Mouse (Mus musculus) midbrain, embryonic 10.5 days (tissue): Measurements from ENCODE around the gene Entpd3. TPM values are rescaled to one million over a fixed set of nuclear protein-coding genes. Genes with fewer than 3 reads are reported as not detected.

Experiments
- DNase-seq: peaks from one replicate; pipeline ENCODE4 v3.0.0-alpha.2; 2017; ENCODE audit warnings: low spot score
- H3K27ac ChIP-seq: fragments of 300-500 bp; sonication (generic); replicated peaks from 2 replicates; pipeline ENCODE4 v1.5.1; 2016; ENCODE audit warnings: mild to moderate bottlenecking
- H3K27me3 ChIP-seq: fragments of 300-500 bp; sonication (generic); 2 replicates; pipeline ENCODE4 v1.6.1; 2016; ENCODE audit warnings: low read depth, mild to moderate bottlenecking; ENCODE audit not compliant: poor library complexity, severe bottlenecking
- H3K36me3 ChIP-seq: fragments of 300-500 bp; sonication (generic); 2 replicates; pipeline ENCODE4 v1.6.1; 2016; ENCODE audit warnings: mild to moderate bottlenecking, moderate library complexity
- H3K4me1 ChIP-seq: fragments of 300-500 bp; sonication (generic); 2 replicates; pipeline ENCODE4 v1.6.1; 2016
- H3K4me3 ChIP-seq: fragments of 300-500 bp; sonication (generic); 2 replicates; pipeline ENCODE4 v1.5.1; 2016; ENCODE audit warnings: mild to moderate bottlenecking, moderate library complexity
- H3K9me3 ChIP-seq: fragments of 300-500 bp; sonication (generic); replicated peaks from 2 replicates; pipeline ENCODE4 v1.6.1; 2016; ENCODE audit warnings: mild to moderate bottlenecking
- WGBS: fragments of 180-500 bp; shearing (Covaris S2); methylation state at CpG from one replicate; pipeline ENCODE4 v1.1.7; 2016; 5-methylcytosine and 5-hydroxymethylcytosine counted together
- polyA plus RNA-seq: library from polyadenylated mRNA; unstranded; fragments of >200 nt; fragmentation: Nextera tagmentation; extraction: Ambion mirVana; gene quantifications from 2 replicates; pipeline ENCODE4 v1.2.1, GENCODE M21; 2016

The Entpd3 gene
- polyA plus RNA-seq, 1 experiment from 2014 or later = 0.06 TPM

GRCm38 (mm10) chr9:120593383-120594101, 53.9 kb downstream of the Entpd3 start:
- 53% methylated on average over 9 of the region's 9 CpGs for WGBS
- H3K27me3 ChIP-seq = no peaks in the 10 kb centered on the region
- DNase-seq = no peak
- no peaks in the 10 kb centered on the region for H3K36me3 ChIP-seq
- H3K9me3 ChIP-seq = no peaks in the 10 kb centered on the region
- no peak overlapping the region for H3K4me3 ChIP-seq
- no peak overlapping the region for H3K27ac ChIP-seq
- peaks cover 28% of the 10 kb centered on the region for H3K4me1 ChIP-seq

- DNase-seq = no peak
- no peak overlapping the region for H3K27ac ChIP-seq
- WGBS = 61% methylated on average over 6 of the region's 6 CpGs
These were observed 55.2 kb downstream of the Entpd3 start for GRCm38 (mm10) chr9:120594839-120595238.

GRCm38 (mm10) chr9:120595306-120595705, 55.7 kb downstream of the Entpd3 start:
- Histone ChIP-seq H3K9me3 (no peaks in the 10 kb centered on the region), H3K27me3 (no peaks in the 10 kb centered on the region), H3K4me1 (peaks cover 28% of the 10 kb centered on the region), H3K4me3 (no peak overlapping the region), H3K27ac (no peak overlapping the region), H3K36me3 (no peaks in the 10 kb centered on the region)
- DNase-seq = no peak
- WGBS = 79% methylated on average over 4 of the region's 4 CpGs

More at GRCm38 (mm10) chr9:120594839-120595238, 55.2 kb downstream of the Entpd3 start:
- no peaks in the 10 kb centered on the region for H3K9me3 ChIP-seq
- peaks cover 28% of the 10 kb centered on the region for H3K4me1 ChIP-seq
- no peaks in the 10 kb centered on the region for H3K27me3 ChIP-seq
- no peak overlapping the region for H3K4me3 ChIP-seq
- no peaks in the 10 kb centered on the region for H3K36me3 ChIP-seq

GRCm38 (mm10) chr9:120601488-120602171, 62.0 kb downstream of the Entpd3 start:
- Histone ChIP-seq H3K9me3 (no peaks in the 10 kb centered on the region), H3K27ac (peak overlapping the region; percentile 82), H3K4me3 (no peak overlapping the region), H3K4me1 (peaks cover 29% of the 10 kb centered on the region), H3K36me3 (no peaks in the 10 kb centered on the region), H3K27me3 (peaks cover 13% of the 10 kb centered on the region; the same call in 1 of the 2 replicates)
- DNase-seq = peak; percentile 80
- 31% methylated on average over 17 of the region's 17 CpGs for WGBS

GRCm38 (mm10) chr9:120602172-120602838, 62.7 kb downstream of the Entpd3 start:
- peak; percentile 16 for DNase-seq
- no peaks in the 10 kb centered on the region for H3K36me3 ChIP-seq
- WGBS = 55% methylated on average over 17 of the region's 17 CpGs
- peaks cover 2% of the 10 kb centered on the region for H3K9me3 ChIP-seq
- H3K4me1 ChIP-seq = peaks cover 29% of the 10 kb centered on the region
- peak overlapping the region; percentile 82 for H3K27ac ChIP-seq
- peaks cover 13% of the 10 kb centered on the region; the same call in 1 of the 2 replicates for H3K27me3 ChIP-seq
- peak overlapping the region; percentile 17; the same call in 1 of the 2 replicates for H3K4me3 ChIP-seq

- 3% methylated on average over 23 of the region's 23 CpGs for WGBS
- peak overlapping the region; percentile 17 for H3K4me3 ChIP-seq
- H3K9me3 ChIP-seq = peaks cover 9% of the 10 kb centered on the region
- peak; percentile 92 for DNase-seq
- H3K27ac ChIP-seq = peak overlapping the region; percentile 82
- peaks cover 29% of the 10 kb centered on the region for H3K4me1 ChIP-seq
- H3K27me3 ChIP-seq = peaks cover 13% of the 10 kb centered on the region; the same call in 1 of the 2 replicates
- no peaks in the 10 kb centered on the region for H3K36me3 ChIP-seq
These were observed 63.4 kb downstream of the Entpd3 start for GRCm38 (mm10) chr9:120602839-120603511.

GRCm38 (mm10) chr9:120603512-120603908, 63.9 kb downstream of the Entpd3 start:
- Histone ChIP-seq H3K4me3 (peak overlapping the region; percentile 17; the same call in 1 of the 2 replicates), H3K36me3 (no peaks in the 10 kb centered on the region), H3K4me1 (peaks cover 29% of the 10 kb centered on the region), H3K27me3 (peaks cover 13% of the 10 kb centered on the region; the same call in 1 of the 2 replicates), H3K27ac (peak overlapping the region; percentile 82), H3K9me3 (peaks cover 13% of the 10 kb centered on the region)
- DNase-seq = peak; percentile 29
- 10% methylated on average over 10 of the region's 10 CpGs for WGBS

GRCm38 (mm10) chr9:120603956-120604355, 64.3 kb downstream of the Entpd3 start:
- WGBS = 10% methylated on average over 12 of the region's 12 CpGs
- H3K27me3 ChIP-seq = peaks cover 13% of the 10 kb centered on the region; the same call in 1 of the 2 replicates
- peak overlapping the region; percentile 17; the same call in 1 of the 2 replicates for H3K4me3 ChIP-seq
- H3K4me1 ChIP-seq = peaks cover 29% of the 10 kb centered on the region
- peak overlapping the region; percentile 82 for H3K27ac ChIP-seq
- no peaks in the 10 kb centered on the region for H3K36me3 ChIP-seq
- DNase-seq = no peak
- H3K9me3 ChIP-seq = peaks cover 13% of the 10 kb centered on the region

GRCm38 (mm10) chr9:120611055-120611454, 71.4 kb downstream of the Entpd3 start:
- Histone ChIP-seq H3K36me3 (no peaks in the 10 kb centered on the region), H3K9me3 (peaks cover 13% of the 10 kb centered on the region), H3K27me3 (no peaks in the 10 kb centered on the region), H3K27ac (peak overlapping the region; percentile 42; the same call in 1 of the 2 replicates), H3K4me3 (no peak overlapping the region), H3K4me1 (0 out of 2 replicates have a peak, but pooled peaks cover 3% of the 10 kb centered on the region)
- DNase-seq = no peak

- no peaks in the 10 kb centered on the region for H3K36me3 ChIP-seq
- H3K27me3 ChIP-seq = no peaks in the 10 kb centered on the region
- no peak overlapping the region for H3K4me3 ChIP-seq
- WGBS = 89% methylated on average over 6 of the region's 6 CpGs
- DNase-seq = no peak
- H3K27ac ChIP-seq = no peak overlapping the region
- H3K4me1 ChIP-seq = peaks cover 21% of the 10 kb centered on the region
- no peaks in the 10 kb centered on the region for H3K9me3 ChIP-seq
These were observed 74.4 kb downstream of the Entpd3 start for GRCm38 (mm10) chr9:120614059-120614458.
